Mouse (Mus musculus) heart, postnatal 0 days (tissue): Measurements from ENCODE around the gene Cpvl. TPM values are rescaled to one million over a fixed set of nuclear protein-coding genes. Genes with fewer than 3 reads are reported as not detected.

Source experiments
- ATAC-seq: fragments of 200-750 bp; cut with Nextera tagmentation; 2 replicates; pipeline ENCODE4 v1.8.0; 2017; ENCODE audit warnings: low read depth, moderate number of reproducible peaks, moderate library complexity; ENCODE audit not compliant: insufficient read depth
- DNase-seq: peaks from one replicate; pipeline ENCODE4 v3.0.0-alpha.2; 2016; ENCODE audit warnings: low spot score
- H3K27ac ChIP-seq: fragments of 300-500 bp; sonication (generic); 2 replicates; pipeline ENCODE4 v1.5.1; 2014; ENCODE audit warnings: low read depth, mild to moderate bottlenecking
- H3K27me3 ChIP-seq: fragments of 300-500 bp; sonication (generic); 2 replicates; pipeline ENCODE4 v1.6.1; 2014; ENCODE audit warnings: low read length, mixed read lengths; ENCODE audit not compliant: control insufficient read depth, insufficient read depth
- H3K36me3 ChIP-seq: fragments of 300-500 bp; sonication (generic); replicated peaks from 2 replicates; pipeline ENCODE4 v1.6.1; 2014; ENCODE audit warnings: low read length, mixed read lengths; ENCODE audit not compliant: control insufficient read depth, insufficient read depth
- H3K4me1 ChIP-seq: fragments of 300-500 bp; sonication (generic); 2 replicates; pipeline ENCODE4 v1.6.1; 2014; ENCODE audit warnings: antibody characterized with exemption; ENCODE audit not compliant: control insufficient read depth, insufficient read depth
- H3K4me2 ChIP-seq: fragments of 300-500 bp; sonication (generic); 2 replicates; pipeline ENCODE4 v1.6.1; 2014; ENCODE audit warnings: low read depth, mild to moderate bottlenecking, low read length, moderate library complexity
- H3K4me3 ChIP-seq: fragments of 300-500 bp; sonication (generic); 2 replicates; pipeline ENCODE4 v1.5.1; 2014; ENCODE audit warnings: low read depth, low read length
- H3K9ac ChIP-seq: fragments of 300-500 bp; sonication (generic); replicated peaks from 2 replicates; pipeline ENCODE4 v1.6.1; 2014; ENCODE audit warnings: low read depth, low read length, mixed read lengths
- H3K9me3 ChIP-seq: fragments of 300-500 bp; sonication (generic); replicated peaks from 2 replicates; pipeline ENCODE4 v1.6.1; 2016; ENCODE audit warnings: low read length; ENCODE audit not compliant: control insufficient read depth
- CTCF ChIP-seq: IDR thresholded peaks from 2 replicates; pipeline ENCODE4 v1.5.1; 2016; ENCODE audit warnings: antibody characterized with exemption, control low read depth, low read depth
- EP300 ChIP-seq: IDR thresholded peaks from 2 replicates; pipeline ENCODE4 v1.6.1; 2016; ENCODE audit warnings: antibody characterized with exemption, low read depth
- WGBS: fragments of 180-500 bp; shearing (Covaris S2); extraction: QIAGEN DNeasy Blood & Tissue Kit; methylation state at CpG from one replicate; pipeline ENCODE4 v1.1.7; 2014; 5-methylcytosine and 5-hydroxymethylcytosine counted together
- polyA plus RNA-seq: library from polyadenylated mRNA; unstranded; fragments of >200 nt; fragmentation: Nextera tagmentation; extraction: Ambion mirVana; gene quantifications from 2 replicates; pipeline ENCODE4 v1.2.1, GENCODE M21; 2015
- total RNA-seq: library from RNA; depleted of rRNA; stranded (reverse); fragments of >200 nt; gene quantifications from 2 replicates; pipeline ENCODE4 v1.2.3, GENCODE M21; 2014; ENCODE audit warnings: low replicate concordance

Gene Cpvl
- total and polyA plus RNA-seq, 2 experiments from 2014 or later, result not detected

DNA sequence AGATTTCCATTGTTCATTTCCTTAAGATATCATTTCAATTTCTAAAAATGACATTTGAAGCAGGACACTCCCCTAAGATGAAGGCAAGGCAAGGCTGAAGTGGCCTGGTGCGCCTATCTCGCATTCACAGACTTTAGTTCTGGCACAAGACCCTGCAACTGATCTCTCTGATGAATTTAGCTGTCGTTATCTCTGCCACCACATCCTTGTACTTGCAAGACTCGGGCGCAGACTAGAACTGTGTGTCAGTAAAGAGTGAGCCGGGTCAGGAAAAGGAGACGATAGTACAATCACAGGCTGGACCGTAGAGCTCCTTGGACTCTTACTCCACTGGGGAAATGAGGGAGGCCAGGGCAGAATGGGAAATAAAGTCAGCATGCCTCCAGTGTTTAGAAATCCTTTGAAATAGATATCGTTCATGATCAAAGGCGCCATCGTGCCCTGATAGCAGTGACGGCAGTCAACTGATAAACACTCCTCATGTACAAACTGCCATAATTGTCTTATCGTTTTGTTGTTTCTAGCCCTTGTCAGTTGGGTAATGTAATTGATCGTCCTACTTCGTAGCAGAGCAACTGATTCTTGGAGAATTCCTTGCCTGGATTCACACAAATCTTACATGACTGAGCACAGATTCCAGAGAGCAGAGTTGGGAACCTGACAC is 2.5 kb upstream of the Cpvl start:
- no peak overlapping the region for H3K4me2 ChIP-seq
- no peak for TF ChIP-seq CTCF
- TF ChIP-seq EP300, result no peak
- H3K4me1 ChIP-seq, result no peaks in the 10 kb centered on the region
- no peaks in the 10 kb centered on the region for H3K9me3 ChIP-seq
- DNase-seq (no peak), ATAC-seq (no peak)
- H3K27ac ChIP-seq, result no peak overlapping the region
- H3K27me3 ChIP-seq, result no peaks in the 10 kb centered on the region
- H3K4me3 ChIP-seq, result no peak overlapping the region
- no peaks in the 10 kb centered on the region for H3K36me3 ChIP-seq
- H3K9ac ChIP-seq, result no peak overlapping the region
- 50% methylated on average over 15 of the region's 15 CpGs for WGBS

DNA sequence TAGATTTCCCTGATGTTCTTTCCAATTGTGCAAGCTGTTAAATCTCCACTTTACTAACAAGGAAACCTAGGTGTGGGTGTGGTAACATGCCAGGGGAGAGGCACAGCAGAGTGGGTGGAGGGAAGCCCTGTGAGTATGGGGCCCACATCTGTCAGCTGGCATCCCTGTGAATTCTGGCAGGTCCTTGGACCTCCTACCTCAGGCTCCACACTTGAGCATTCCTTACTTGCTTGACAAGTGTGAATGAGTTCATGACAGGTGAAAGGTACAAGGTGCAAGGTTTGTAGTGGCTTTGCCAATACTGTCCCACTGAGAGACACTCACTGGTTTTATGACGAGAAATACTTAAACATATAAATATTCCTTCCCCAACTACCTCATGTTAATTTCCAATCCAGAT is 4.4 kb downstream of the Cpvl start:
- H3K27ac ChIP-seq, result no peak overlapping the region
- H3K9ac ChIP-seq, result no peak overlapping the region
- 45% methylated on average over 1 of the region's 1 CpGs for WGBS
- H3K9me3 ChIP-seq, result no peaks in the 10 kb centered on the region
- no peaks in the 10 kb centered on the region for H3K36me3 ChIP-seq
- DNase-seq (no peak), ATAC-seq (no peak)
- H3K27me3 ChIP-seq, result no peaks in the 10 kb centered on the region
- H3K4me3 ChIP-seq, result no peak overlapping the region
- TF ChIP-seq CTCF, result no peak
- TF ChIP-seq EP300, result no peak
- peaks cover 9% of the 10 kb centered on the region; the same call in 1 of the 2 replicates for H3K4me1 ChIP-seq
- no peak overlapping the region for H3K4me2 ChIP-seq

DNA sequence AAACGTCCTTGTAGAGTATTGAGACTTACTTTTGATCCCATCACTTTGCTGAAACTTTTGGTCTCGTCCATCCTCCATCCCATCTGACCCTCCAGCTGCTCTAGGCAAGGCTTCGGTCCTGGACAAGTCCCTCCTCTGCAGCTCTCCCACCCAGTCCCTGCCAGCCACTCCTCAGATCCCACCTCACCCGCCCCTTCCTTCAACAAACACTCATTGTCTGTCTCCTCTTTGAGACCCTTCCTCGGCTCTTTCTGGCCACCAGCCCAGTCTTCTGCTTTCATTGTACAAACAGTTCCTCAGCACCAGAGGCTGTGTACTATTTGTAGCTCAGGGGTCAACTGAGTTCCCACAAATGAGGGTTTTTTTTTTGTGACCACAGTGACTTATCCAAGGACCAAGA is 5.0 kb downstream of the Cpvl start:
- Histone ChIP-seq H3K27ac (no peak overlapping the region), H3K4me1 (peaks cover 15% of the 10 kb centered on the region), H3K4me2 (no peak overlapping the region), H3K4me3 (no peak overlapping the region), H3K9ac (no peak overlapping the region), H3K36me3 (no peaks in the 10 kb centered on the region), H3K27me3 (no peaks in the 10 kb centered on the region), H3K9me3 (no peaks in the 10 kb centered on the region)
- WGBS, result 18% methylated on average over 5 of the region's 5 CpGs
- no peak for TF ChIP-seq CTCF
- TF ChIP-seq EP300, result no peak
- DNase-seq (no peak), ATAC-seq (no peak; the same call in 1 of the 2 replicates)

DNA sequence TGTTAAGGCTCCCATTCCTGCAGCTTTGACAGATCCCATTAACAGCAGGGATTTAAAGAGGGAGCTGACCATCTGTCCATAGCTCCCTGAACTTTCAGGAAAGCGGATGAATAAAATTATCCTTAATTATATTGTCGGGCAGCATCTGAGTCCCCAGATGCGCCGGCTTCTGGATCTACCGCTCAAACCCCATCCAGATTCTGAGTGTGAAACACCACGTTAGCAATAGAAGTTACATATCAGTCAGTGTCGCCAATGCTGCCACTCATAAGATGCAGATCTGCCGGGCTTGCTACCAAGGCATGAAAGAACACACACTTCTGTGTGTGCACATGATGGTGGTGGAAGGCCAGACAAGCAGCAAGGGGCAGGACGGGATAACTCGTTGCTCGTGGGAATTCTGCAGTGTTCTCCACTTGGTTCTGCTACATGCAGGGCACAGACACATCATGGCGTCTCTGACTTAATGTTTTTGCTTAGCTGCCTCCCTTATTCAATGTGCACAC is 6.2 kb downstream of the Cpvl start:
- DNase-seq (no peak), ATAC-seq (no peak)
- H3K27ac ChIP-seq, result no peak overlapping the region
- TF ChIP-seq CTCF, result no peak
- TF ChIP-seq EP300, result no peak
- no peaks in the 10 kb centered on the region for H3K36me3 ChIP-seq
- H3K9ac ChIP-seq, result no peak overlapping the region
- H3K4me3 ChIP-seq, result no peak overlapping the region
- 79% methylated on average over 12 of the region's 12 CpGs for WGBS
- no peaks in the 10 kb centered on the region for H3K27me3 ChIP-seq
- no peaks in the 10 kb centered on the region for H3K9me3 ChIP-seq
- no peak overlapping the region for H3K4me2 ChIP-seq
- peaks cover 16% of the 10 kb centered on the region for H3K4me1 ChIP-seq

DNA sequence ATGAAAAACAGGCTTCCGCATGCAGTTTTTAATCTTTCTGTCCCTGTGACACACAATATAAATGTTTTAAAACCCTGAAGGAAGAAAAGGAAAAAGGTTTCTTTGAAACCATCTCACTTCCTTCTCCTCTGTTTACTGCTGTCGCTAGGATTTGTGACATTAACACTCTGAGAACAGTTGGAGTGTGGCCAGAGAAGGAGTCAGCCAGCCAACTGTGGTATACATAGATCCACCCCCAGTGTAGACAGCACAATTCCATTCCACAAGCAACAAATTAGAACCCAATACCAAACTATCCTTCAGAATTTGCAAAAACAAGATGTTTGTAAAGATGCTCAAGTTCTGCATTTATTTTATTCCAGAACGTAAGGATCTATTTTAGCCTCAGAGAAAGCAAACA is 6.7 kb downstream of the Cpvl start:
- Histone ChIP-seq H3K27me3 (no peaks in the 10 kb centered on the region), H3K9me3 (no peaks in the 10 kb centered on the region), H3K36me3 (no peaks in the 10 kb centered on the region), H3K4me3 (no peak overlapping the region), H3K27ac (no peak overlapping the region), H3K9ac (no peak overlapping the region), H3K4me2 (no peak overlapping the region), H3K4me1 (peaks cover 16% of the 10 kb centered on the region)
- WGBS, result 54% methylated on average over 3 of the region's 3 CpGs
- TF ChIP-seq EP300 (no peak), CTCF (no peak)
- DNase-seq, result peak; percentile 30
- no peak for ATAC-seq

DNA sequence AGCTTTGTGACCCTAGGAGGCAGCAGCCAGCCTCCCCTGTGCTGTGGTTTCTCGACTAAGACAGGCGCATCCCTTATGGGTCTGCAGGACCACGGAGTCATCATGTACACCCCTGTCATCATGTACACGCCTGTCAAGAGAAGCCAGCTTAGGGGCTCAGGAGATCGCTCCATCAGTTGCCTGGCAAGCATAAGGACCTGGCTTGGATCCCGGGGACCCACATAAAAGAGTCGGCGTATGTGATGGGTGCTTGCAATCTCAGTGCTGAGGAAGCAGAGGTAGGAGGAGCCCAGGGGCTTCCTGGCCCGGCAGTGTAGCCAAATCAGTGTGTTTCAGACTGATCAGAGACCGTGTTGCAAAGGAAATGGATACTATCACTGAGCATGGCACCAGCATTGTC is 9.4 kb downstream of the Cpvl start:
- no peaks in the 10 kb centered on the region for H3K36me3 ChIP-seq
- ATAC-seq (no peak), DNase-seq (no peak)
- 49% methylated on average over 10 of the region's 10 CpGs for WGBS
- no peak overlapping the region for H3K27ac ChIP-seq
- H3K27me3 ChIP-seq, result no peaks in the 10 kb centered on the region
- no peak overlapping the region for H3K4me2 ChIP-seq
- peaks cover 15% of the 10 kb centered on the region for H3K4me1 ChIP-seq
- no peak overlapping the region for H3K4me3 ChIP-seq
- H3K9me3 ChIP-seq, result no peaks in the 10 kb centered on the region
- TF ChIP-seq CTCF, result no peak
- TF ChIP-seq EP300, result no peak
- H3K9ac ChIP-seq, result no peak overlapping the region
